Mouse (Mus musculus) stomach, embryonic 16.5 days (tissue): ENCODE data around the gene Dctn2. TPM values are rescaled to one million over a fixed set of nuclear protein-coding genes. Genes with fewer than 3 reads are reported as not detected.

Source experiments
- ATAC-seq: fragments of 200-750 bp; cut with Nextera tagmentation; 2 replicates; pipeline ENCODE4 v1.8.0; 2017; ENCODE audit warnings: moderate number of reproducible peaks, moderate TSS enrichment; ENCODE audit not compliant: insufficient read depth, low FRiP score
- H3K27ac ChIP-seq: fragments of 300-500 bp; sonication (generic); 2 replicates; pipeline ENCODE4 v1.5.1; 2014; ENCODE audit warnings: low read length
- H3K27me3 ChIP-seq: fragments of 300-500 bp; sonication (generic); 2 replicates; pipeline ENCODE4 v1.6.1; 2014; ENCODE audit warnings: low read length, control low read depth, mixed read lengths; ENCODE audit not compliant: control insufficient read depth, insufficient read depth
- H3K36me3 ChIP-seq: fragments of 300-500 bp; sonication (generic); 2 replicates; pipeline ENCODE4 v1.6.1; 2014; ENCODE audit warnings: low read length; ENCODE audit not compliant: control insufficient read depth, insufficient read depth
- H3K4me1 ChIP-seq: fragments of 300-500 bp; sonication (generic); 2 replicates; pipeline ENCODE4 v1.6.1; 2014; ENCODE audit warnings: low read length, control low read depth, mixed read lengths; ENCODE audit not compliant: control insufficient read depth, insufficient read depth
- H3K4me2 ChIP-seq: fragments of 300-500 bp; sonication (generic); 2 replicates; pipeline ENCODE4 v1.6.1; 2014; ENCODE audit warnings: low read depth, low read length, mixed read lengths
- H3K4me3 ChIP-seq: fragments of 300-500 bp; sonication (generic); replicated peaks from 2 replicates; pipeline ENCODE4 v1.5.1; 2014; ENCODE audit warnings: mild to moderate bottlenecking, low read length
- H3K9ac ChIP-seq: fragments of 300-500 bp; sonication (generic); 2 replicates; pipeline ENCODE4 v1.6.1; 2014; ENCODE audit warnings: low read length
- H3K9me3 ChIP-seq: fragments of 300-500 bp; sonication (generic); replicated peaks from 2 replicates; pipeline ENCODE4 v1.6.1; 2016; ENCODE audit warnings: low read length, control low read depth; ENCODE audit not compliant: control insufficient read depth
- WGBS: fragments of 180-500 bp; shearing (Covaris S2); extraction: QIAGEN DNeasy Blood & Tissue Kit; methylation state at CpG from one replicate; pipeline ENCODE4 v1.1.7; 2014; 5-methylcytosine and 5-hydroxymethylcytosine counted together
- polyA plus RNA-seq: library from polyadenylated mRNA; unstranded; fragments of >200 nt; fragmentation: Nextera tagmentation; extraction: Ambion mirVana; gene quantifications from 2 replicates; pipeline ENCODE4 v1.2.1, GENCODE M21; 2015

The Dctn2 gene
- 171 and 173 TPM in 2 replicates for polyA plus RNA-seq

DNA sequence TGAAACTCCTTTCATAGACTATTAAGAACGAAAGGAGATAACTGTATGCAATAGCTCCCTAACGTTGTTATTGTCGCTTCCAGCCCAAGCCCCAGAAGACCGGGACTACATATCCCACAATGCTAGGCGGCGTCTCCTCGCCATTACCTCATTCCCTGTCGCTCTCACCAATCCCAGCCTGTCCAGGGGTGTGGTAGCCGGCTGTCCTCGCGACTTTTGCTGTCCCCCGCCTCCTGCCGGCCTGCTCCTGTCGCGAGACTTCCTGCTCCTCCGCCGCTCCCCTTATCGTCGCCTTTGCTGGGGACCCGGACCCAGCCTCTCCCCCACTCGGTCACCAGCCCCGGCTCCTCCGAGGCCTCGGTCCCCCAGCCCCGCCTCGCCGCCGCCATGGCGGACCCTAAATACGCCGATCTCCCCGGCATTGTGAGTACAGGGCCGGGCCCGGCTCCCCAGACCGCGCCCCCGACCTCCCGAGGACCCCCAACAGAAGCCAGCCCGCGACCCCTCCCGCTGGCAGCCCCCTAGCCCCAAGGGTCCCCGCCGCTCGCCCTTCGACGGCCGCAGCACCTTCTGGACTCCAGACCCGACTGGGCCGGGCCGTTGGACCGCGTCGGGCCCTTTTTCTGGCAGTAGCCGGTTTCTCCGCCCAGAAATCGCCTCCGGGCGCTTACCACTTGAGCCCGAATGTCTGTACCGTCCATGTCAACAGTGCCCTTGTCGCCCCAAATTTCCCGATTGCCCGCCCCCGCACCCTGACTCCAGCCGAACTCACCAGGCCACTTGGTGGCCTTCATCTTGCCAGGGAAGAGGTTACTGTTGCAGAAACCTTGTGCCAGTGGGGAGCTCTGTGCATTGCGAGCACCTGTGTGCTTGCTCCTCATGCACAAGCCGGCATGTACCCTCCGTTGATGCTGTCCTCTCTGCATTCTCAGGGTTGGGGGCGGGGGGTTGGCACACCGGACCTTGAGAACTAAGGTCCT is at the start of gene Dctn2:
Gene Dctn2, plus strand, starts transcription at position 257 of the 980 bp plus-strand sequence.
- under 1% methylated on average over 70 of the region's 70 CpGs for WGBS

DNA sequence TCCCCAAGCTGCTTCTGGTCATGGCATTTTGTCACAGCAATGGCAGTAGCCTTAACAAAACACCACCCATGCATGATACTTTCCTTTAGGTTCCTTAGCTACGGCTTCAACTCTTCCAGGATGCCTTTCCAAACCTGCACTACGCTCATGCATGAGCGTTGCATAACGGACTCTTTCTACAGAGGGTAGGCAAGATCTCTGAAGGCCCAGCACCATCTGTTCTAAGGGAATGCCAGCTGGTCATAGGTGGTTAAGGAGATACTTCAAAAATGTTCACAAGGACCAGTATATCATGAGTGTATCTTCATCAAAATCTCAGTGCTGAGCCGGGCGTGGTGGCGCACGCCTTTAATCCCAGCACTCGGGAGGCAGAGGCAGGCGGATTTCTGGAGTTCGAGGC is 49.7 kb upstream of the Dctn2 start:
- Histone ChIP-seq H3K4me1 (no peaks in the 10 kb centered on the region), H3K27me3 (no peaks in the 10 kb centered on the region), H3K4me3 (no peak overlapping the region), H3K4me2 (no peak overlapping the region), H3K27ac (no peak overlapping the region), H3K9me3 (no peaks in the 10 kb centered on the region), H3K36me3 (no peaks in the 10 kb centered on the region), H3K9ac (no peak overlapping the region)
- WGBS = 95% methylated on average over 11 of the region's 11 CpGs
- ATAC-seq = no peak

More for the DNA sequence above, at the start of gene Dctn2:
- peak; percentile 99 for ATAC-seq
- H3K4me2 ChIP-seq = peak within 1 kb of the TSS; percentile 95
- H3K36me3 ChIP-seq = no peaks in the 10 kb centered on the region
- H3K9ac ChIP-seq = peak within 1 kb of the TSS; percentile 100
- peak within 1 kb of the TSS; percentile 91 for H3K4me3 ChIP-seq
- no peaks in the 10 kb centered on the region for H3K9me3 ChIP-seq
- peak within 1 kb of the TSS; percentile 82 for H3K27ac ChIP-seq
- H3K27me3 ChIP-seq = peaks cover 14% of the 10 kb centered on the region
- H3K4me1 ChIP-seq = peaks cover 11% of the 10 kb centered on the region

GRCm38 (mm10) chr10:127217177-127217576 is 49.0 kb upstream of the Dctn2 start:
- Histone ChIP-seq H3K4me2 (no peak overlapping the region), H3K4me3 (no peak overlapping the region)

DNA sequence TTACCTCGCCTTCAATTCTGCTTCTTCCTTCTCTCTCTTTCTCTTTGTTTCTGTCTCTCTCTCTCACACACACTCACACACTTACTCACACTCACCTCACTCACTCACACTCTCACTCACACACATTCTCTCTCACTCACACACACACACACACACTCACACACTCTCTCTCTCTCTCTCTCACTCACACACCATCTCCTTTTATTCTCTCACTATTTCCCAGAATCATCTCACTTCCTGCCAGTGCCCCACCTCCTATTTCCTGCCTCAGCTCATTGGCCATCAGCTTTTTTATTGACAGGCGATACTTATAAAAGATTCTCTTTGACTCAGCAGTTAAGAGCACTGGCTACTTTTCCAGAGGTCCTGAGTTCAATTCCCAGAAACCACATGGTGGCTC is 47.8 kb upstream of the Dctn2 start:
- Histone ChIP-seq H3K27me3 (no peaks in the 10 kb centered on the region), H3K4me1 (no peaks in the 10 kb centered on the region)
- WGBS = 79% methylated on average over 2 of the region's 2 CpGs

More at GRCm38 (mm10) chr10:127217177-127217576, 49.0 kb upstream of the Dctn2 start:
- no peaks in the 10 kb centered on the region for H3K9me3 ChIP-seq
- no peaks in the 10 kb centered on the region for H3K27me3 ChIP-seq
- ATAC-seq = no peak
- no peaks in the 10 kb centered on the region for H3K36me3 ChIP-seq
- H3K4me1 ChIP-seq = no peaks in the 10 kb centered on the region
- H3K9ac ChIP-seq = no peak overlapping the region
- no peak overlapping the region for H3K27ac ChIP-seq

DNA sequence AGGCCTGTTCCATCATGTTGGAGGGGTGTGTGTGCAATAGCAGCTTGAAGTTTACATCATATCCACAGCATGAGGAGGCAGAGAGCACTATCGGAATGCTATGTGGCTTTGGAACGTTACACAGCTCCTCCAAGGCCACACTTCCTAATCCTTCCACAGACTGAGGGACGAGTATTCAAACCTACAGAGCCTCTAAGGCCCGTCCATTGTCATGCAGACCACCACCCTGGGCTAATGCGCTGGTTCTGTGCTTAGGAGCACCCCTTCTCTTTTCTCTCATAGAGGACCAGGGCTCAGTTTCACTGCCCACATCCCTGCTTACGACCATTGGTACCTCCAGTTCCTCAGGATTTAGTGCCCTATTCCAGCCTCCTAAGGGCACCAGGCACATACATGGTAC is 41.0 kb upstream of the Dctn2 start:
- Histone ChIP-seq H3K4me1 (no peaks in the 10 kb centered on the region), H3K9me3 (no peaks in the 10 kb centered on the region), H3K4me2 (no peak overlapping the region), H3K4me3 (no peak overlapping the region), H3K27me3 (no peaks in the 10 kb centered on the region), H3K27ac (no peak overlapping the region), H3K36me3 (no peaks in the 10 kb centered on the region), H3K9ac (no peak overlapping the region)
- ATAC-seq = no peak
- 45% methylated on average over 6 of the region's 6 CpGs for WGBS

More for the DNA sequence above, 47.8 kb upstream of the Dctn2 start:
- Histone ChIP-seq H3K9ac (no peak overlapping the region), H3K4me3 (no peak overlapping the region), H3K4me2 (no peak overlapping the region), H3K9me3 (no peaks in the 10 kb centered on the region), H3K36me3 (no peaks in the 10 kb centered on the region), H3K27ac (no peak overlapping the region)
- ATAC-seq = no peak

- WGBS = 34% methylated on average over 10 of the region's 10 CpGs
- Histone ChIP-seq H3K27ac (no peak overlapping the region), H3K4me3 (no peak overlapping the region), H3K9ac (no peak overlapping the region), H3K9me3 (no peaks in the 10 kb centered on the region), H3K4me2 (no peak overlapping the region), H3K4me1 (0 out of 2 replicates have a peak, but pooled peaks cover 4% of the 10 kb centered on the region), H3K27me3 (no peaks in the 10 kb centered on the region), H3K36me3 (no peaks in the 10 kb centered on the region)
- ATAC-seq = no peak
Measured at GRCm38 (mm10) chr10:127225732-127226131, 40.4 kb upstream of the Dctn2 start.

DNA sequence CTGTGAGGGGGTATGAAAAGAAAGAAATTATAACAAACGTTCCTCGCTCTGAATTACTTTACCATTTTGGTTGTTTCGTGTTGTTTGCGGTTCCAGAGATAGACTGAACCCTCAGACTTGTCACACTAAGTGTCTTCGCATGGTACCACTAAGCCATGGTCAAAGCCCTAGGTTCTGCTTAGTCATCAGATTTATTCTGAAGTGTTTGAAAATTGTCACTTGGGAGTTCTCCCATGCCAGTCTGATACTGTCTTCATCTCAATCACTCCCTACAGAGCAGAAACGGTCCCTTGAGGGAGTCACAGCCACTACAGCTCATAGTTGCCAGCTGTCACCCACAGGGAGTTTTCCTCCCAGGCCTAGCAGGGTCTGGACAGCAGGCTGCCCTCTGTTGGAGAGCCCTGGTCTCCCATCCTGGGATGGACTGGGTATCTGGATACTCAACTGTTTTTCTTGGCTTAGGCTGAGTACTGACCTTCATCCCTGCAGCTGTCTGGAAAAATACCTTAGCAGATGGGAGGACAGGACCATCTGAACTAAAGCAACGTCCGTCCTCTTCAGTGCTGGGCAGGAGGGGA is 39.8 kb upstream of the Dctn2 start:
- H3K9ac ChIP-seq = no peak overlapping the region
- no peaks in the 10 kb centered on the region for H3K27me3 ChIP-seq
- no peak overlapping the region for H3K4me2 ChIP-seq
- H3K36me3 ChIP-seq = no peaks in the 10 kb centered on the region
- H3K27ac ChIP-seq = no peak overlapping the region
- 70% methylated on average over 8 of the region's 8 CpGs for WGBS
- 0 out of 2 replicates have a peak, but pooled peaks cover 6% of the 10 kb centered on the region for H3K4me1 ChIP-seq
- no peak for ATAC-seq
- H3K9me3 ChIP-seq = no peaks in the 10 kb centered on the region
- no peak overlapping the region for H3K4me3 ChIP-seq

DNA sequence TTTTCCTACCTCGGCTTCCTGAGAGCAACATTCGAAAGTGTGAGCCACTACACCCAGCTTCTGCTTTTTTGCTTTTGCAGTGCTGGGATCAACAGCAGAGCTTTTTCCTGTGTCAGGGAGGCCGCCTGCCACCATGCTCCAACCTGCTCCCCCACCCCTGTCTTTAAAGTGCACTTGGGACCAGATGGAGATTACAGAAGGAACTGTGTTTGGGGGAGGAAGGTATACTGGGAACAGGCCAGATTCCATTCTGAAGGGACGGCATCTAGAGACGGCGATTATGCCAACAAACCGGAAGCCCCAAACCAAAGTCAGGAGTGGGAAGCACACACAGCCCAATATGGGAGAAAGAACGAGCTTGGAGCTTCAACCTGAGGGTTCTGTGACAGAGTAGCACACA is 39.0 kb upstream of the Dctn2 start:
- H3K27me3 ChIP-seq = no peaks in the 10 kb centered on the region
- 82% methylated on average over 8 of the region's 8 CpGs for WGBS
- H3K4me3 ChIP-seq = no peak overlapping the region
- no peak overlapping the region for H3K4me2 ChIP-seq
- no peaks in the 10 kb centered on the region for H3K36me3 ChIP-seq
- no peak overlapping the region for H3K27ac ChIP-seq
- H3K9me3 ChIP-seq = no peaks in the 10 kb centered on the region
- 0 out of 2 replicates have a peak, but pooled peaks cover 6% of the 10 kb centered on the region for H3K4me1 ChIP-seq
- H3K9ac ChIP-seq = no peak overlapping the region
- no peak for ATAC-seq

- Histone ChIP-seq H3K9me3 (no peaks in the 10 kb centered on the region), H3K27ac (no peak overlapping the region), H3K36me3 (no peaks in the 10 kb centered on the region), H3K4me1 (0 out of 2 replicates have a peak, but pooled peaks cover 6% of the 10 kb centered on the region), H3K4me3 (no peak overlapping the region), H3K27me3 (no peaks in the 10 kb centered on the region), H3K9ac (no peak overlapping the region), H3K4me2 (no peak overlapping the region)
- ATAC-seq = no peak; the same call in 1 of the 2 replicates
- WGBS = 20% methylated on average over 4 of the region's 4 CpGs
Measured at GRCm38 (mm10) chr10:127228897-127229296, 37.3 kb upstream of the Dctn2 start.
